Mouse (Mus musculus) embryonic facial prominence, embryonic 13.5 days (tissue): Measurements from ENCODE around the gene Adgra3. TPM values are rescaled to one million over a fixed set of nuclear protein-coding genes. Genes with fewer than 3 reads are reported as not detected.
A peak's percentile ranks its signal among the peaks of the same experiment; 100 is the strongest.

ENCODE experiments used
- ATAC-seq: fragments of 200-750 bp; cut with Nextera tagmentation; 2 replicates; pipeline ENCODE4 v1.8.0; 2017; ENCODE audit warnings: low read depth; ENCODE audit not compliant: insufficient number of reproducible peaks, insufficient read depth, low FRiP score, low TSS enrichment
- H3K27ac ChIP-seq: fragments of 300-500 bp; sonication (generic); 2 replicates; pipeline ENCODE4 v1.5.1; 2015; ENCODE audit warnings: moderate library complexity, mild to moderate bottlenecking, inconsistent platforms
- H3K27me3 ChIP-seq: fragments of 300-500 bp; sonication (generic); 2 replicates; pipeline ENCODE4 v1.6.1; 2015; ENCODE audit warnings: mild to moderate bottlenecking, inconsistent platforms
- H3K36me3 ChIP-seq: fragments of 300-500 bp; sonication (generic); 2 replicates; pipeline ENCODE4 v1.6.1; 2015; ENCODE audit warnings: mild to moderate bottlenecking, inconsistent platforms
- H3K4me1 ChIP-seq: fragments of 300-500 bp; sonication (generic); 2 replicates; pipeline ENCODE4 v1.6.1; 2015; ENCODE audit warnings: inconsistent platforms
- H3K4me2 ChIP-seq: fragments of 300-500 bp; sonication (generic); 2 replicates; pipeline ENCODE4 v1.6.1; 2015; ENCODE audit warnings: moderate library complexity, mild to moderate bottlenecking, inconsistent platforms
- H3K4me3 ChIP-seq: fragments of 300-500 bp; sonication (generic); 2 replicates; pipeline ENCODE4 v1.5.1; 2015; ENCODE audit warnings: mild to moderate bottlenecking, inconsistent platforms
- H3K9ac ChIP-seq: fragments of 300-500 bp; sonication (generic); 2 replicates; pipeline ENCODE4 v1.6.1; 2015; ENCODE audit warnings: mild to moderate bottlenecking, inconsistent platforms
- H3K9me3 ChIP-seq: fragments of 300-500 bp; sonication (generic); 2 replicates; pipeline ENCODE4 v1.6.1; 2016; ENCODE audit warnings: inconsistent platforms
- WGBS: fragments of 180-500 bp; shearing (Covaris S2); methylation state at CpG from one replicate; pipeline ENCODE4 v1.1.7; 2015; ENCODE audit warnings: mixed read lengths; 5-methylcytosine and 5-hydroxymethylcytosine counted together
- polyA plus RNA-seq: library from polyadenylated mRNA; unstranded; fragments of >200 nt; fragmentation: Nextera tagmentation; extraction: Ambion mirVana; gene quantifications from 2 replicates; pipeline ENCODE4 v1.2.1, GENCODE M21; 2015

Gene Adgra3
- polyA plus RNA-seq, 1 experiment from 2014 or later: 39.7 TPM

- H3K27me3 ChIP-seq: no peaks in the 10 kb centered on the region
- 0 out of 2 replicates have a peak, but pooled peaks have one; percentile 13 for ATAC-seq
- H3K36me3 ChIP-seq: peaks cover 68% of the 10 kb centered on the region
- H3K9ac ChIP-seq: no peak overlapping the region
- H3K4me1 ChIP-seq: no peaks in the 10 kb centered on the region
- WGBS: 84% methylated on average over 20 of the region's 20 CpGs
- H3K9me3 ChIP-seq: no peaks in the 10 kb centered on the region
- no peak overlapping the region for H3K27ac ChIP-seq
- H3K4me2 ChIP-seq: no peak overlapping the region
- no peak overlapping the region for H3K4me3 ChIP-seq
Observed at GRCm38 (mm10) chr5:49961478-49962431, 97.1 kb downstream of the Adgra3 start.

DNA sequence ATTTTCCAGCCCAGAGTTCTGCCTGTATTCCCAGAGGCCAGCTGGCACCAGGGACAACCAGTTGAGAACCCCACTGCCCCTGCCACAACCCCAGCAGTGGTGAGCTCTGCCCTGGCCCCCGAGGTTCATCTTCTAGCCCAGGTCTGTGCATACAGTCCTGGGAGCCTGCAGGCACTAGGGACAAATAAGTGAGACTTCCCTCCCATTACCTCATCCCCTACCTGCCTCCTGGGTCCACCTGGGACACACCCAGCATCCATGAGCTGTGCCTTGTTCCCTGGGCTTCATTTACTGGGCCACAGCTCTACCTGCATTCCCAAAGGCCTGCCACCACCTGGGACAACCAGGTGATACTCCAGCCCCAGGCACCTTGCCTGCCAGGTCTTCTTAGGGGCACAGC is 122.5 kb downstream of the Adgra3 start:
- ATAC-seq: peak; percentile 37; the same call in 1 of the 2 replicates
- WGBS: 85% methylated on average over 1 of the region's 1 CpGs
- Histone ChIP-seq H3K27ac (no peak overlapping the region), H3K27me3 (no peaks in the 10 kb centered on the region), H3K4me3 (no peak overlapping the region), H3K4me2 (no peak overlapping the region), H3K9me3 (no peaks in the 10 kb centered on the region), H3K36me3 (no peaks in the 10 kb centered on the region), H3K9ac (no peak overlapping the region), H3K4me1 (no peaks in the 10 kb centered on the region)

GRCm38 (mm10) chr5:49924712-49925111 is 134.1 kb downstream of the Adgra3 start:
- Histone ChIP-seq H3K27ac (no peak overlapping the region), H3K27me3 (no peaks in the 10 kb centered on the region), H3K9ac (no peak overlapping the region), H3K4me1 (no peaks in the 10 kb centered on the region), H3K4me2 (no peak overlapping the region), H3K9me3 (no peaks in the 10 kb centered on the region), H3K4me3 (no peak overlapping the region), H3K36me3 (no peaks in the 10 kb centered on the region)
- ATAC-seq: no peak

DNA sequence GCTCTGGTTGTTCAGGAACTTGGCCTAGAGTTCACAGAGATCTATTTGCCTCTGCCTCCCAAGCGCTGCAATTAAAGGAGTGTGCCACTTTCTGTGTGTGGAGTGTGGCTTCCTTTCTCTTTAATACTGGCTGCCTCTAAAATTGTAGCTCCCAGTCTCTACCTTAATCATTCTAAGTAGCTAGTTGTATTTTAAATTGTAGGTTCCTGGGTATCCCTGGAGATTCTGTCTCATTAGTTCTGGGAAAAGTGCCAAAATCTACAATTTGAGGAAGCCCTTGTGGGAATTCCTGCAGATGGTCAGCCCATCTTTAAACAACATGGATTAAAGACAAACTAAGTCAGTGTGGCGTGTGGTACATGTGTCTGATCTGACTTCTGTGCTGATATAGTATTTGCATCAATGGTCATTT is 143.1 kb downstream of the Adgra3 start:
- no peaks in the 10 kb centered on the region for H3K36me3 ChIP-seq
- no peak overlapping the region for H3K27ac ChIP-seq
- peak; percentile 15; the same call in 1 of the 2 replicates for ATAC-seq
- H3K27me3 ChIP-seq: no peaks in the 10 kb centered on the region
- 67% methylated on average over 2 of the region's 2 CpGs for WGBS
- H3K9ac ChIP-seq: no peak overlapping the region
- H3K4me2 ChIP-seq: no peak overlapping the region
- no peaks in the 10 kb centered on the region for H3K4me1 ChIP-seq
- H3K9me3 ChIP-seq: no peaks in the 10 kb centered on the region
- no peak overlapping the region for H3K4me3 ChIP-seq
